Mouse (Mus musculus) bone marrow macrophage, adult 2 months (primary cell): ENCODE data around the gene Slbp.

Source experiments
- CTCF ChIP-seq: IDR thresholded peaks from 2 replicates; pipeline ENCODE4 v1.5.1; 2012; ENCODE audit warnings: low read depth, mild to moderate bottlenecking, low read length, moderate library complexity
- POLR2A ChIP-seq: IDR thresholded peaks from 2 replicates; pipeline ENCODE4 v1.6.1; 2012; ENCODE audit warnings: mild to moderate bottlenecking, low read depth, low read length, borderline replicate concordance

DNA sequence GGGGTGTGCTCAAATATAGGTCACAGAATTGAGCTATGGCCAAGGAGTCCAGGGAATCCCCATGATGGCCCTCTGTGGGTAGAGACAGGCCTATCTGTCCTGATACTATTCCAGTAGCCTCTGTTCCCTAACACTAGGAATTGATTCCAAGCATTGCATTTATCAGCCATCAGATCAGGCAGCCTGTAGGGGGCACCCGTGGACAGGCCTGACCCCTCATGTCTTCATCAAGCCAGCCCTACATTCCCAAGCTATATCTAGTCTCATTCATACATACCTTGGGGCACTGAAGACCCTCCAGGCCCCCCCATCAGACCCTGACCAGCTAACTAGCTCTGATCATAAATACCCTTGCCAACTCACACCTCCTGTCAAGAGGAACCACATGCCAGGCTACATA lies 23.6 kb upstream of the Slbp start:
- no peak for TF ChIP-seq POLR2A
- TF ChIP-seq CTCF, result peak; percentile 69
